Mouse (Mus musculus): ENCODE data around the gene Auts2.
A peak's percentile ranks its signal among the peaks of the same experiment; 100 is the strongest.

Gene Auts2

DNA sequence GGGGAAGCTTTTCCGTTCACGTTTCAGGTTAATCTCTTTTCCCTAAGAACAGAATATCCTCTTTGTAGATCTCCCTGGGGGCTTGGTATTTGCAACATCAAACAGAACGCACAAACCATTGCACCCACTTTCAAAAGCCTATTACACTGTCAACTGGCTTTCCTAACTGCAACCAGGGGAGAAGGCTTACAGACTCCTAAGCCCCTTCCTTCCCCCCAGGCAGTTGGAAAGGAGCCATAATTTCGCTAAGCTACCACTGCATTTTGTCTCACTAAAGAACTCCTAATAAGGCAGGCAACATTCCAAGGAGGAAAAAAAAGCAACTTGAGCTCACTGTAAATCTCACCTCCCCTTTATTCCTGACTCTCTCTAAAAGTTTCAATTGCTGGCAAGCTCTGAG lies 470.8 kb downstream of the Auts2 start:
- DNase-seq = no peak

DNA sequence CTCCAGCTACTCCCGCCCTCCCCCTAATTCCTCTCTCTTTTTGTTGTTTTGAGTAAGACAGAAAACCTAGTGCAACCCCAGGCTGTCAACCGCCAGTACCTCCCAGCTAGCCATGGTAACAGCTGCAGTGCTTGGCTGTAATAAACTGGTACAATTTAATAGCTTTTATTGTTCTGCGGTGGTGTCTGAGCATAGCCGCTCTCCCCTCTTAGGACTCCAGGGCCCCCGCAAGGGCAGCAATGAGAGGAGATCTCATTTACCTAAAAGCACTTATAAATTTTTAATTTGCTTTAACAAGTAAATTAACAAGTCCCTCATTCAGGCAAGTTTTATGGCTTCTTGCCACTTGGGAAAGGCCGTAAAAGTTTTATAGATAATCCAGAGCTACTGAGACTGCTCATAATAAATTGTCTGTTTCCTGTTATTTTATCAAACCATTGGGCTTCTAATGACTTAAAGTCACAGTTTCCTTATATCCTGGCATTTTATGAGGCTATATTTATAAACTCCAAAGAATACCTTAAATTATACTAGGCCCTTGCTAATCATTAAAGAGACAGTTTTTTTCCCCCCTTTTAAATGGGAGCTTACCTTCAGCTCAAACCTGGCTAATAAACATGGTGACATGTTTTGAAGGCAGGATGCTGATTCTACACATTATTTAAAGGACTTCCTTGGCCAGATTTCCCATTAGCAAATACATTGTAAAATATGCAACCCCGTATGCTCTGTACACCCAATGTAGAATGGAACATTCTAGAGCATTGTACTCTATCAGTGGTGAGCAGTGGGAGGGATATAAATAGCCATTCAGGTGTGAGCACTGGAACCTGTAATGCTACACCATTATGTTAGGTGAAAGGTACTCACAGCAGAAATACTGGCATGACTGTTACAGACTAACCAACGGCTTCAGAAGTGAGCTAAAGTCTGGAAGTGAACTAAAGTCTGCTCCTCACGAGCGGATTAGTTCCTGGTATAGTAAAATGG lies 475.1 kb downstream of the Auts2 start:
- DNase-seq = no peak

DNA sequence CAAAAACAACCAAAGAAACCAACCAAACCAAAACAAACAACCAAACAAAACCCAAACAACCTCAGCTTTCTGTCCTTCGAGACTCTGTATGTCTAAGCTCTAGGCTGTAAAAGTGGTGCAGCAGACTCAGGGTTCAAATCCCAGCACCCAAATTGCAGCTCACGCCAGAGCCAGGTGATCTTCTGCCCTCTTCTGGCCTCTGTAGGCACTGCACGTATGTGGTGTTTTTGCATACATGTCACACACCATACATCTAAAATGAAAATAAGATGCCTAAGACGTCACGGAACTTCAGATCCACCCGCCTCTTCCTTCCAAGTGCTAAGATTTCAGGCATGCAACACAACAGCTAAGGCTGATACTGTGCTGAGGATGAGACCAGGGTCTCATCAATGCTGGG lies 483.0 kb downstream of the Auts2 start:
- DNase-seq = no peak

DNA sequence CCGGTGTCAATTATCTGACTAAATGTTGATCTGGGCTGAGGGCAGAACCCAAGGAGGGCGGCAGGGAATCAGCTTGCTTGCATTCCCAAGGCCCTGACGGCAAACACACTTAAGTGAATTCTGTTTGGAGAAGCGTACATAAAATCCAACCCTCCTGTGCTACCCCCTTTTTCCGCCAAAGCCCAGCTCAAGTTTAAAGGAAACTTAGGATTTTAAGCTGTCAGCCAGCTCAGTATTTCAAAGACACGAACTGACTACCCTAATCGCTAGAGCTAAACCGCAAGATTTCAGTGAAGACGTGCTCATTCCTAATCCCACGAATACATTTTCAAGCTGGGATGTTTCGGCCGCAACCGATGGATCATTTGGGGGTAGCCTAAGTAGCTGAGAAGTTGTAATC lies 490.5 kb downstream of the Auts2 start:
- no peak for DNase-seq

DNA sequence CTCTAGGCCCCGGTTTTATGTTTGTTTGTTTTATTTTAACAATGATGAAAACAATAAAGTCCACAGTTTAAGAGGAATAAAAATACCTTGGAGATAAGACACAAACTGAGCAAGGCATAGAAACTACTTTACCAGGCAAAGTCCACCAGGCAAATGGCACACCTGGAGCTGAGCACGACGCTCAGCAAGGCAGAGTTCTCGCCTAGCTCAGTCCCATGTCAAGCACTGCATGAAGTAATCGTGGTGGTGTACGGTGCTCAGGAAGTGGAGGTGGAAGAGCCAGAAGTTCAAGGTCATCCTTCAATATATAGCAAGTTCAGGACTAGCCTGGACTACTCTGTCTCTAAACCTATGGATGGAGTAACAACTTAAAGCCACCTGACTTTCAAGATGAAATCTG lies 503.6 kb downstream of the Auts2 start:
- DNase-seq = no peak

DNA sequence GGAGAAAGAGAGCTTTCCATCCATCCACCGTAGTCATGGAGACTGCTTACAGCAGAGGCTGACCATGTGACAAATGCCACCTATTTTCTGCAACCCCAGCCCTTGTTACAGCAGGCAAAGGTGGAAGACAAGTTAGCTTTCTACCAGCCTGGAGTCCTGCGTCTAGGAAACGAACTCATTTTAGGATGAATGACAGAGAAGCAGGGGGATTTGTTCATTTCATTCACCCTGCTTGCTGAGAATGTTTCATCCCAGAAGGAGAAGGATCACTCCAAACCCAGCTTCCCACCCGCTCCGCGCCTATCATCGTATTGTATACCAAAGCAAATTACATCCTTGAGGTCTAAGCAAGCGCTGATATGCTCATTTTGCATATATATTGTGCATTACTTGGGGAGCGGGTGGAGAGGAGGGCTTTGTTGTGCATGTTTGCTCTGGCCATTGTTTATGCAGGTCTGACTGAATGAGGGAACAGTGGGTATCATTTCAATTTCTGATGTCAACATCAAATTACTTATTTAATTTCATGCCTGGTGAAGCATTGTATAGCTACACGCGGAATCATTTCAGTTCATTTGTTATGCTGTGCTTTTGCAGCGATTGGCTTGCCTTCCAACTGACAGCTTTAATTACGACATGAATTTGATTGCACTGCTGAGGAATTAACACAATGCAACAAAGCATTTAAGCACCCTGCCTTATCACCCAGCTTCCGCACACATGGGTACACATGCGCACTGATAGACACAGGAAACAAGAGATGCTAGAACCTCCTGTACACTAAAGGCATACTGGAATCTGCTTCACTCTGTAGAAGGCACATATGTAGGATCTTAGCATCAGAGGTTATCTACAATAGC lies 509.4 kb downstream of the Auts2 start:
- DNase-seq = no peak

DNA sequence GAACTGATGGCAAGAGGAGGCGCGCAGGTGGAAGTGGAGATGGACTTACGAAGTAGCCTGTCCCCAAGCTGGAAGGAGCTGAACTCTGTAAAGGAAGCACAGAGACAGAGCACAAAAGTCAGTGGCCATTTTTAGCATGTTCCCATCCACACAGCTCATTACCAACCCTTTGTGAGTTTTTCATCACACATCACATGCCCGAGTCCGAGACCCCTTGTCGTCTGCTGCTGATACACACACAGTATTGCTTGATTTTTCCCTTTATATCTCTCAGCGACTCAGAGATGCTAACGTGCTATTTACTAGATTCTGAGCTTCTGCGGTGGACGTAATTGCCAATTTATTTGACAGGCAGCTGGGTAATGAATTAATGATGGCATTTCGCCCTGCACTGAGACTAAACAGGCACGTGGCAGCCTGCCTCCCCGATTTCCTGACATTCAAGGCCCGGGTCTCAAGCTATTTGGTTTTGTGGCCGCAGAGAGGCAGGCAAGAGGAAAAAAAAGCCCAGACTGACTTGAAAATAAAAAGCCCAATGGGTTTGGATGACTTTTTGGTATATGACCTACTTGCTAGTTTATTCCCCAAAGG lies 512.1 kb downstream of the Auts2 start:
- peak; percentile 8 for DNase-seq

DNA sequence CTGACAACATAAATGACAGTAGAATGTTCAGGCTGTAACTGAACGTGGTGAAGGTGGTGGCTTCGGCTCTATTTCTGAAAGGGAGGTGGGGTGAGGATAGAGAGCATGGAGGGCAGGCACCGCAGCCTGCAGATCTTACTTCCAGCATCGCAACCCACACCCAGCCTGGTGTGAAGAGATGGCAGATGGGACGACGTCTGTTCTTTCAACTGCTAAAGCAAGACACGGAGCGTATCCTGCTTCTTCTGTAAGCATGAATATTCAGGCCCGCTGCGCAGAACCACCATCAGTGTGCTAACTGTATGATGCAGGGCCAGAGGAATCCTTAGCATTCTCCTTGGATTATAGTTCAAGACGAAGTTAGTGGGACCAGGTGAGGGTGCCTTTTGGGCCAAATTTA lies 513.5 kb downstream of the Auts2 start:
- DNase-seq = no peak

DNA sequence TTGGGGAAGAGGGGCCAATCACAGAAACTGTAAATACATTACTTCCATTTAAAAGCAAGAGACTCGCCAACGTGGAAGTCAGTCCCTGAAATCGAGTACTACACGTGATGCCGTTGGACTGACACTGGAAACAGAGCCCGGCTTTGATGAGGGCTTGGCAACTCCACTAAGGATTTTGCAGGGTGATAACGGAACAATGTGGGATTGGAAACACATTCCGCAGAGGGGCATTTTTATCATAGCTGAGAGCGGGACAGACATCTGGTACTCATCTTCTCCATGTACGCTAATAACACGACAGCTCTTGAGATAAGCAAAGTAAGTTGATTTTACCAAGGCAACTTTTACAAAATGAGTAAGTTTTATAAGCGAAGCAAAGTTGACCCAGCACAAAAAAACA lies 514.1 kb downstream of the Auts2 start:
- peak; percentile 20 for DNase-seq

DNA sequence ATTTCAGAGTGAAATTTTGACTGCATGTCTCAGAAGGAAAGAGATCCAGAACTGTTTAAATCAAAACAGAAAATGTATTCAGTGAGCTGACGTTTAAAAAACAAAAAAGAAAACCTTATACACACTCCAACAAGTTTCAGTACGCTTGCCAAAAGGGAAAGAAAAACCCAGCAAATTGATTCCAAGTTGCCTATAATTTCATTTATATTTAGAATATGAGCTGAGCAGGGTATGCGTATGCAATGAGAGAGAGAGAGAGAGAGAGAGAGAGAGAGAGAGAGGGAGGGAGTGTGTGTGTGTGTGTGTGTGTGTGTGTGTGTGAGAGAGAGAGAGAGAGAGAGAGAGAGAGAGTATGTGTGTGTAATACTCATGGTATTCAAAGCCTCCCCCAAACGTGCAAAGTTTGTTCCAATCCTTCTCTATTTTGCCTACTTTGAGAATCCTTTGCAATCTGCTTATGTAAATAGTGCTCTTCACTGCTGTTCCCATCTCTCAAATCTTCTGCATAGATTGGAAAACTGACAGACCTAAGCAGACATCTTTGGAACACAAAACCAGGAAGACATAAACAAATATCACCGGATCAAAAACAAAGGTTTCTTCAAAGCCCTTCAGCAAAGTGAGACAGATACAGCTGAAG lies 515.2 kb downstream of the Auts2 start:
- DNase-seq = no peak

DNA sequence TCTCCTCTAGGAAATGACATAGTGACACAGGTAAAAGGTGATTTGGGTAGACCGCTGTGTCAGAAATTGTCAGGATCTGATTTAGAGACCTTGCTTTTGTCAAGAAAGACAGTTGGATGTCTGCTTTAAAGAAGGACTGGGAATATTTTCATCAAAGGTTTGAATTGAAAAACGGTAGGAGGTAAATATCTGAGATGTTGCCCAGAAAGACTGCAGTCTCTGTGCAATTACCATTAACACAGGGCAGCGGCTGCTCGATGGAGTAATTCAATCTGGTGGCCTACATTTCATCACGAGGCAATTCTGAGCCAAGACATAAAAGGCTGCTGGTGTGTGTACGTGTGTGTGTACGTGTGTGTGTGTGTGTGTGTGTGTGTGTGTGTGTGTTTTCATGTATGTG lies 529.8 kb downstream of the Auts2 start:
- no peak for DNase-seq

DNA sequence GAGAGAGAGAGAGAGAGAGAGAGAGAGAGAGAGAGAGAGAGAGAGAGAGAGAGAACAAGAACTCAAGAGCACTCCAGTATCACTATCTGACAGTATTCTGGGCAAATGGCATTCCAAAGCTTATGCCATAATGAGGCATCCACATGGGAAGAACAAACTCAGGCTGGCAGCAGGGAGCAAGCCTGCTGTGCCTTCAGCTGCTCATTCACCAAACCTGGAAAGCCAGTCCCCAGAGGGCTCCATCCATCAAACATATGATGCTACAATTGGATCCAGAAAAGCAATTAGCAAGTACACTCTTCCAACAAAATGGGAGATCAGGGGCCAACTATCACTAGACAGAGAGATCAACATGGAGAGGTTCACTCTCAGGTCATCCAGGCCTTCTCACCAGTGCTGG lies 531.3 kb downstream of the Auts2 start:
- no peak for DNase-seq

DNA sequence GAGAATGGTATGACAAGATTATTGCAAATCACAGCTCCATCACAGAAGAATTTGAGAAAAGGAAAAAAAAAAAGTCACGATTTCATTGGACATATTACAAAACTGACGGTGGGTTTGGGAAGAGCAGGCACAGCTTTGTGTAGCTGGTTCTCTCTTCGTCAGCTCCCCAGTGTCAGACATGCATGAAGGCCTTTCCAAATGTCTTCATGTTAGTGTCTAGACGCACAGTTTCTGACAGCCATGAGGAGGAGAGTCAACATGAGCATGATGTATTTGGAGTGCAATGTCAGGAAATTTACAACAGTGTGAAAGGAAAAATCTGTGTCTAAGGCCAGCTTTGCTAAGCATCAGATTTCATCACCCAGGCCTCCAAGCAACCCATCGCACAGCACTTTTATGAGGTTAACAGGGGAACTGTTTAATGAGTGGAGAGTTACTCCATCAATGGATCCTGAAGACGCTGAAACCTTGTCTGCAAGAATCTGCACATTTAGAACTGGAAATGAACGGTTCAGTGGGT lies 534.4 kb downstream of the Auts2 start:
- DNase-seq = no peak

DNA sequence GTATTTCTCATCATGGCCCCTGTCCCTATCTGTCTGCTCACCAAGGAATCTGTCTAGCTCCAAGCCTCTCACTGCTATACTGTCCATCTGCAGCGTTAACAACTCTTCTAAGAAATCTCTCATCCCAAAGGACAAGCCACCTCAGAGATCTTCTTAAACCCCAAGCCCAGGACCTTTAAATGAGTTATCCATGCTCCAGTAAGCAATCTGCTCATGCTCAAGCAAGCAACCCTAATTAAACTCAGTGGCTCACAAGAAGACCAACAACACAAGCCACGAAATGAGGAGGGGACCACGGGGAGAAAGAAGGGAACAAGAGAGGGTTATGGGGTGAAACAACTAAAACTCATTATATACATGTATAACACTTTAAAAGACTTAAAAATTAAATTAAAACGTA lies 535.2 kb downstream of the Auts2 start:
- no peak for DNase-seq

DNA sequence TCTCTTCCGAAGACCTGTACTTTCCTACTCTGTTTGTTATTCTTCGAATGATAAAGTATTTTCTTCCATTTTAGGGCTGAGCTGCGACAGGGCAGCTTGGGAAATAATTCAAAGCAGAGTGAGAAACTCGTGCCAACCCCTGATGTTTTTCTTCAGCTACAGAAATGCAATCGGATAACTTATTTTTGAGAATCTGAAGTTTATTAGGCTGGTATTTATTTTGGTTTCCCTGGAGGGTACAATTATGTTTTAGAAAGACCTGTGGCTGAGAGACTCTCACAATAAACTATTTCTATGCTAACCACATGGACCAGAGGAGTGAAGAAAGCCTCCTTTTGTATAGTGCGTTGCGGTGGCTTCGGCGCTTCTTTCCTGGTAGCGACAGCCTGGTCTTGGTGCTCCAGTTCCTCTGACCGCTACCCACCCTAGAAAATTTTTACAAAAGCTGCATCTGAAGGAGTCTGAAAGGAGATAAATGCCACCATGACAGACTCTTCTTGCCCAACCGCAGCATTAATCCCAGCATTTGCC lies 550.4 kb downstream of the Auts2 start:
- DNase-seq = no peak

DNA sequence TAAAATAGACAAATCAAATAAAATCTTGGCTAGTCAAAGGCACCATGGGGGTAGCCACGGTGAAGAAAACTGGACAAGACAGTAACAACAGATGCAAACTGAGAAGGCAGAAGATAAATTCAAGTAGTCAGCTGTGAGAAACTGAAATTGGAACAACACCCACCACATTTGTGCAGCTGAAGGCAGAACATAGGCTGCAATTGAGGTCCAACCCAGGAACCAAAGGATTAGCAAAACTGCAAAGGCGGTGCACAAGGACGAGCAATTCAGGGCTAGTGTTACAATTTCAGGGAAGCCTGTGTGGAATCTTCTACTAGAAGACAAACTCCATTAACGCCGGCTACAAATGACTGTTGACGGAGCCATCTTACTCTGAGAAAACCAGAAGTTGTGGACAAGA lies 550.9 kb downstream of the Auts2 start:
- DNase-seq = no peak

DNA sequence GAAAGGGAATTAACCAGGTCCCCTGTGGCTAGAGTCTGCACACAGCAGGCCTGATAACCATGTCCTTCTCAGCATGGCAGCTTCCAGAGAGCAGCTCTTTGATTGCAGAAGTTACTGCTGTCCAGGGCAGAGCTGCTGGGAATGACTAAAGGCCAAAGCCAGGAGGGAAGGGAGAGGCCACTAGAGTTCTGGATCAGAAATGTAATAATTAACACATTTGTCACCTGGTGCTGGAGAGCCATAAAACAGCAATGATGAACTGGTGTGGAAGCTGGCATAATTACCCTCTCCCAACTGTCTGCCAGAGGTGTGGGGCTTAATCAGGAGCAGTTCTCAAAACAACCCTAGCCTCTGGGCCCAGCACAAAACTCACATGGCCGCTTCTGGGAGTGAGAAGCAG lies 552.6 kb downstream of the Auts2 start:
- DNase-seq = no peak

DNA sequence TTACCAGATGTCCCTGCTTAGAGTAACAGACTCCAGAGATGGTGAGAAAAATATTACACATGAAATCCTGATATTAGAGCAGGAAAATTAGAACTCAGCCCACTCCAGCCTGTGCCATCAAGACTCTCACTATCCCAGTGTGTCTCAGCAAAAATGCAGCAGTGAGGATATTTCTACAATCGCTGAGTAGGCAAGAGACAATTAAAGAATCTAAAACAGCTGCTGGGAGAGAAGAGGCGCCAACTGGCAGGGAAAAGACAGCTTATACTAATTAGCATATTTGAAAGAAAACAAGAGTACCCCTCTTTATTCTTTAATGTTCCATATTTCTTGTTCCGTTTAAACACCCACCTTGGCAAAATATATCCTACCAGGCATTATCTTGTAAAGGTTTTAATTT lies 561.7 kb downstream of the Auts2 start:
- no peak for DNase-seq

DNA sequence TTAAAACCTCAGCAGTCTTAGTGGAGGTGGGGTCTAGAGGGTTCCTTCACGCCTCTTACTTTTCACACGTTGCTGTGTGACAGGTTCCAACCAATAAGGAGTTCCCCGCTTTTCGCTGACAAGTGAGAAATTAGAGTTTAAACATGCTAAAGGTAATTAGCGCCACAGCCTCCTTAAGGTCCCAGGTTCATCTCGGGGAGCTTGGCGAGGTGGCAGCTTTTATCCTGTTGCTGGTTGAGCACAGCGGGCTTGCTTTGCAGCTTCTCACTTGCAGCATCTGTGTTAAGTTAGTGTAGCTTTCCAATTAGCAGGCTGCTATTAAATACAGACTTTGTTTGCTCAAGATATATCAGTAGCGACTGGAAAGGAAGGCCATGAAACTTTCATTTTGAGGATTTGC lies 564.2 kb downstream of the Auts2 start:
- DNase-seq = no peak

DNA sequence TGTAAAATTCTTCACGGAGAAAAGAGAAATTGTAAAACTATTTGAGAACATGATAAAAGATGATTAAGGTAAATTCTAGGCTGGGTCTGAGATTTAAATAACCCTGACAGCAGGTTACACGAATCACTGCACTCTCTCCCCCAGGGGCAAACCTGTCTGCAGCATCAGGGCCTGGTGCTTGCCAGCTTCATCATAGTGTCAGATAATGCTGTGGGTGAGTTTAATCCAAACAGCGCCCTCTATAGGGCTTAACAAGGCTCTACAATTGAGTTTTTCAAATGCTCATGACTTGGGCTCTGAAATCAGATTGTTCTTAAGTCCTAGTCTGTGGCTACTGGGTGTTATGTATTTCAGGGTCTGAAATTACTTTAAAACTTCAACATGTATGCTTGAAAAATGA lies 565.6 kb downstream of the Auts2 start:
- no peak for DNase-seq

DNA sequence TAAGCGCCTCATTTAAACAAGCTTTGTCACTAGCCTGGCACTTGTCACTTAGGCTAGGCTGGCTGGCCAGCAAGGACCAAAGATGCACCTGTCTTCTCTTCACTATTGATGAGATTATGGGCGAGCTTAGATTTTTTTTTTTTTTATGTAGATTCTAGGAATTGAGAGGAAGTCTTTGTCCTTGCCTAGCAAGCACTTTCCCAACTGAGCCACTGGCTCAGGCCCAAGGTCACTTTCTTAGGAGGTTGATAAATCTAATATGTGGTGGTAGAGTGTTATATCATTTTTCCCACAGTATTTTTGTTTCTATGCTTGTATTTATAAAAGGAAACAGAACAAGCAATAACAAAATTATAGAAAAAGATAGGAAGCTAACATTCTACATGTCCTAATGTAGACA lies 571.2 kb downstream of the Auts2 start:
- no peak for DNase-seq

DNA sequence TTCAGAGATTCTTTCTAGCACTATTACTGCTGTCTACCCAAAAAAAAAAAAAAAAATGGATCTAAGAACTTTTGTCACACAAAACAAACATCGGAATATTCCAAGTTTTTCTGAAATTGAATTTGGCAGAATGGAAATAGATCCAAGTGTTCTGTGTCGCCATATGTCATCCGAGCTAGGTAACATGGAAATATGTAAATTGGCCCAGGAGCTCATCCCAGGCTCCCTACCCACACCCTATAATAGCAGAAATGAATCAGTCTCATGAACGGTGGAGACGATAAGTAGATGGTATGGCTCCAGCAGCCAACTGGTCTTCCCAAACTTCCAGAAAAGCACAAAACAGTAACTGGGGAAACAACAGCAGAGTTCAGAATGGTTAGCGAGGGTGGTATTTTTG lies 577.6 kb downstream of the Auts2 start:
- DNase-seq = no peak

DNA sequence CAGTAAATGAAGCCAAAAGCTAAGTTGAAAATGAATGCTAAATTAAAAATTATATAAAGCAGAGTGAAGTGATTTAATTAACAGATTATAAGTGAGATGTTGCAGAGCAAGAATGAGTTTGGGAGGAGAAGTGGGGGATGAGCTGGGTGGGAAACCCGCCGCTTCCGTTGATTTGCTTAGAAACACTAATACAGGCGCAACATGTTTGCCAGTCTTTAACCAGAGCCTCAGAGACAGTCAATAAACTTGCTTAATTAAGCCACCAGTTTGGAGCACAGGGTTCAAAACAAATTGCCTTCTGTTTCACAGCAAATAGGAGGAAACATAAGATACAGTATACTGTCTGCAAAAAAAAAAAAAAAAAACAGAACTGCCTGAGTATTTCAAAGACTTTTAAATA lies 579.6 kb downstream of the Auts2 start:
- no peak for DNase-seq

Measured in lung, postnatal 36 days (tissue).